Mouse (Mus musculus) frontal cortex, postnatal 14 days (tissue): ENCODE measurements around the gene Dolk.
A peak's percentile ranks its signal among the peaks of the same experiment; 100 is the strongest.

Source experiments
- DNase-seq, 2 experiments: peaks; one replicate each; pipeline ENCODE4 v3.0.0; 2022; ENCODE audit warnings: low spot score in 2 of 2

The Dolk gene

DNA sequence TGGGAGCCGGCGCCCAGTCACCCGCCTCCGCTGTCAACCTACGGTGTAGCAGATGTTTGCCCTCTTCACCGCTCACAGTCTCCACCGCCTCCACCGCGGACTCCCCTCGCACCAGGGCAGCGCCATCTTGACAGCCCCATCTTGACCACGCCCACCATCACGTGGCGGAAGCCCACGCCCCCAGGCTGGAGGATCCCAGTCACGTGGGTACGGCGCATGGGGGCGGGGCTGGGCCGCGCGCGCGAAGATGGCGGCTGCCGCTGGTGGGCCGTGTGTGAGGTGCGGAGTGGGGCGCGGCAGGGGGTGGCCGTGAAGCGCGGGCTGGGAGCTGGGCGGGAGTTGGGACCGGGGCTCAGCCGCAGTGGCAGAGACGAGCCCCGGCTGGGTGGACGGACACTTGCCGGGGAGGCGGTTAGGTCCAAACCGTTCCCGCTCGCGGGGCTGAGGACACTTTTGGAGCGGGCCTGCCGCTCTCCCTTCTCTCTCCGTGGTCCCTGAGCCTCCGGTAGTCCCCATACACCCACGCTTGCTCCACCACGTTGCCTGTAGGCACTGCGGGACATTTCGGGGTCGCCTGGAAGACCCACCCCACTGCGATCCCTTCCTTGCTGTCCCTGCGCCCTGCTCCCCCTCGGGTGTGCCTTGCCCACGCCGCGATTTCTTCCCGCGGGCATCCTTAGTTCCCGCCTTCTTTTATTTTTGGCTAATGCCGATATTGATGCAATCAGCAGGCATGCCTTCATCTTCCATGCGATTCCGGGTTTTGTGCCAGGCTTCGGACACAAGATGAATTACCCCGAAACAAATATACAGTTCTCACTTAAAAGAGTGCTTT, at the start of gene Dolk, which contains the start of gene Nup188:
Gene Dolk, minus strand, starts transcription at position 143 of the 835 bp plus-strand sequence.
Gene Nup188, plus strand, starts transcription at position 206 of the 835 bp plus-strand sequence.
- DNase-seq = peak; percentile 89 to 97

DNA sequence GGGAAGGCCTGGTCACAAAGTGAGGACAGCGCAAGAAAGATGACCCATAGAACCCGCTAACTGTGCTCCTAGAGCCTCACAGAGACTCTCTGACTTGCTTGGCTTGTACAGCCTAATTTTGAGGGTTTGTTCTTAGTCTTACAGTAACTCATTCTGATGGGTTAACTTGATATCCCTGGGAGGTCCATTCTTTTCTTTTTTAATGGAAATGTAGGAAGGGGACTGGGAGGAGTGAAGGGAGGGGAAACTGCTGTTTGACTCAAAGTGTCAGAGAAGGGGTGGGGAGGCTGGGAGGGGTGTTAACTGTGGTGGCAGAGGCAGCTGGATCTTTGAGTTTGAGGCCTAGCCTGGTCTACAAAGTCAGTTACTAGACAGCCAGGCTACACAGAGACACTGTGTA, 49.2 kb upstream of the Dolk start:
- no peak for DNase-seq

DNA sequence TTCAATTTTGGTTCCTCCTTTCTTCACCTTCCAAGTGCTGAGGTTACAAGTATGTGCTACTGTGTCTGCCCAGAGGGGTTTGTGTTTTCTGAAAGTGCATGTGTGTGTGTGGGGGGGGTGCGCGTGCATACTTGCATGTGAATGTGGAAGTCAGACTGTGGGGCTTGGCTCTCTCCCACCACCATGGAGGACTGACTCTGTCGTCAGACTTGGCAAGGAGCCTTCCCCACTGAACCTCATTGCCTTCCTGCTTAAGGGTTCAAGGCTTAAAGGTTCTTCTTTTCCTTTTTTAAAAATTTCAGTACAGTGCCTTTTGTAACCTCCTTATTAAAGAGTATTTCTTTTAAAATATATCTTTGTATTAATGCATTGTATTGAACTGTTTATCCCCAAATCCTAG, 42.7 kb upstream of the Dolk start:
- DNase-seq = no peak

DNA sequence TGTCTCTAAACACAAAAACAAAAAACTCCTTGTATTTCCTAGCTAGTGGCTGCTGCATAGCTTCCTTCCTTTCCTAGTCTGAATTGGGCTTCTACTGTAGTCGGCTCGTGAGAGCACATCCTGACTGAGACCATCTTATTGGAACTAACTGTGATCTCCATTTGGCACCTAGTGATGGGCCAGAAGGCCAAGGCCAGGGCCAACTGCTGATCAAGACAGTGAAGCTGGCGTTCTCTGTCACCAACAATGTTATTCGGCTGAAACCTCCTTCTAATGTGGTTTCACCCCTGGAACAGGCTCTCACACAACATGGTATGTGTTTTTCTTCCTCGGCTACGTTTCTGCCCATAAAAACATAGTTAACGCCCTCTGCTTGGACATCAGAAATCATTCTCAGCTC, 41.1 kb upstream of the Dolk start:
- DNase-seq = no peak

DNA sequence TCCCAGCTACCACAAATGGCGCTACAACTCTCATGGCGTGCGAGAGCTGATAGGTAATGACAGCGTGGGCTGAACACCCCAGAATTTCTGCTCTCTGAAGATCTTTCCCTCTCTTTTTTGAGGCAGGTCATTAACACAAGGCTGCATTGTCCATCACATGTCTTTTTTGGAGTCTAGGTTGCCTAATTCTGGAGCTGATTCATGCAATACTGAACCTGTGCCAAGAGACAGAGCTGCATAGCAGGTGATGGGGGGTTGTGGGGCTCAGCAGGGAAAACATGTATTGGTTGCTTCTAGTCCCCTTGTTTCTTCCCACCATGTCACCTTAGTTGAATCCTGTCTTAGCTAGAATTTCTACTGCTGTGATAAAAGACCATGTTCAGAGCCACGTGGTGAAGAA, 39.2 kb upstream of the Dolk start:
- no peak for DNase-seq

DNA sequence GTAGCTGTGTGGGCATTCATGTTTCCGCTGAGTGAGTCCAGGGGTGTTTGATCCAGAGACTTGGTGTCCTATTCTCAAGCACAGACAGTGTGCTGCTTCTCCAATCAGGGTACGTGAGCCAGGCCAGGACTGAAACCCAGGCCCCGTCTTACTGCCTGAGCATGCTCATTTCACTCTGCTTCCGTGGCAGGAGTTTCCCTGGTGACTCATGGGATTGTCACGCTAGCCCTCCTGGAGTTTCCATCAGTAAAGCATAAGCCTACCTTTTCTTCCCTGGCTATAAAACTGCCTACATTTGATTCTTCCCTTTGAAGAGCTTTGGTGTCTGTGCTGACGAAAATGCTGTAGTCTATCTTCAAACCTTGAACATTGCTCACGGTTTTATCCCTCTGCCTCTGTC, 37.0 kb upstream of the Dolk start:
- no peak for DNase-seq

DNA sequence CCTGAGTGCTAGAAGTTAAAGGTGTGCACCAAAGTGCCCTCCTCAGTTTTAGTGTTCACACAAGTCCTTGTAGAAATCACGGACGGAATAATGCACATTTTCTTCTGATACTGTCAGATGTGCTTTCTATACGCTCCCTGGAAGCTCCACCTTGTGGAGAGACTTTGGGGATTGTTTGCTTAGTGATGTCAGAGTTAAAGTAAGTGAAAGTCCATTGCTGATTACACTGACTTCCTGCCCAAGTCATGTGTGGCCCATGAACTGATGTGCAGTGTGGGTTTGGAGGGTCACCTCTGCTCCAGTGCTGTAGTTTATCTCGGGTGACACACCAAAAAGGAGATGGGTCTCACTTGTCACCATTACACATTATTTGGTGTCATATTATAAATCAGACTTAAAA, 33.1 kb upstream of the Dolk start:
- DNase-seq = no peak

DNA sequence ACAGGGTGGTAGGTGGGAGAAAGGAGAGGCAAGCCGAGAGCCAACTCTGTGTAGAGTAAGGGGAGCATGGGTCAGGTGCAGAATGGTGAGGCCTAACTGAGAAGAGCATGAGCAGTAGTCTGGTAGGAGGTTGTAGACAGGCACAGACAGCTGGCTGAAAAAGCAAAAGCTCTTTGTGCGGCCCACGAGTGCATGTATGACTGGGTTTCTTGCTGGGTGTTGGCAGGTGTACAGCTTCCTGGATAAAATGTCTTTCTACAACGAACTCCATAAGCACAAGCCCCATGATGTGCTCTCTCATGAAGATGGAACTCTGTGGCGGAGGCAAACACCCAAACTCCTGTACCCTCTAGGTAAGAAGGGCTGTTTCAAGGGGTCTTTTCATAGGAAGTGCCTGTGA, 30.8 kb upstream of the Dolk start:
- no peak for DNase-seq

DNA sequence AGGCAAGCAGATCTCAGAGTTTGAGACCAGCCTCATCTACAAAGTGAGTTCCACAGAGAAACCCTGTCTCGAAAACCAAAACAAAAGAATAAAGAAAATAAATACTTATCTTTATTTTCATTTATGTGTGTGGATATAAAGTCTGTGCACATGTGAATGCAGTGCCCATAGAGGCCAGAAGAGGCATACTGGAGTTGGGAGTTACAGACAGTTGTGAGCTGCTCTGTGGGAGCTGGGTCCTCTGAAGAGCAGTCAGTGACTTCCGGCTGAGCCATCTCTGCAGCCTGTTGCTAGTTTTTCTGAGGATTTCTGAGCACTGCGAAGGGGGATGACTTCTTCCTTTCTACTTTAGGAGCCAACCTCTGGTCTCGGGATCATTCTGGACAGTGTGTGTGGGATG, 30.0 kb upstream of the Dolk start:
- no peak for DNase-seq

DNA sequence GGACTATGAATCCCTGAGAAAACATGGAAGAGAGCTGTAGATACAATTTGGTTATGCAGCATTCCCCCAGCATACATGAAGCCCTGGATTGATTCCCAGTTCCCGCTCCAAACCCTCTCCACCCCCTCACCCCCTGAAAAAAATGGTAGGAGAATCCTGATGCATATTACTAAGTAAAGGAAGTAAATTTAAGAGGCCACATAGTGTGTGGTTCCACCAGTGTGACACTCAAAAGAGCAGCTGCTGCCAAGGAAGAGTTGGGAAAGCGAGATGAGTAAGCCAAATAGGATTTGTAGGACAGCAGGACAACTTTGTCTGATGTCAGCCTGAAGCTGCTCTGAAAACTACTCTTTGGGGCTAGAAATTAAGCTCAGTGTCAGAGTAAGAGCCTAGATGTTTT, 25.3 kb upstream of the Dolk start:
- no peak for DNase-seq

DNA sequence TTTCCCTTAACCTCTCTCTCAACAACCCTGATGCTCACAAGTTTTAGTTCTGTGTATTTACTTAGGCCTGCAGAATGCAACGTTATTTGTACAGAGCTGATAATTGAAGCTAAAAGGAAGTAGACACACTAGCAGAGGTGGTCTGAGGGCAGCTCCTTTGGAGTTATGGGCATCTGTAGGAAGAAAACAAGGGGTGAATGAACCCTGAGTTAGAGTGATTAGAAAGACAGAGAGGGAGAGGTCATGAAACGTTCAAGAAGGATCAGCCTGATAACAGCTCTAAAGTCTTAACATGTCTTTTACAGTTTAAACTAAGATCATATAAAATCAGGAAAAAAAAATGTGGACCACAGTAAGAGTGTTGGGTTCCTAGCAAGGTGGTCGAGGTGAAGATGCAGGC, 23.2 kb upstream of the Dolk start:
- no peak for DNase-seq

DNA sequence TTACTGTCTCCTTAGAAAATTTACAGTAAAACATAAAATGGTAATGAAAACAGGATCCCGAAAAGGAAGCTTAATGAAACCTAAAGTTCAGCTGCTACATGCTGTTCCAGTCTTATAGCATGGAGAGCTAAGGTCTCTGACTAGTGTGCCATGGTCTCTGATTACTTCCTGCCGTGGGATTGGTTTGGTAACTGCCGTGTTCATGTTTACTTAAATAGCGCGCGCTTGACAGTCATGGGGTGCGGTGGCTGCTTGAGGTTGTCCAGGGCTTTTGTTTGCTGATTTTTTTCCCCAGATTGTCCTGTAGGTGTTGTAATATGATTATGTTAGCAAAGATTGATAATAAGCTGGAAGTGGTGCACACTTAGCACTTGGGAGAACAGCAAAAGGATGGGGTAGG, 20.0 kb upstream of the Dolk start:
- DNase-seq = no peak

DNA sequence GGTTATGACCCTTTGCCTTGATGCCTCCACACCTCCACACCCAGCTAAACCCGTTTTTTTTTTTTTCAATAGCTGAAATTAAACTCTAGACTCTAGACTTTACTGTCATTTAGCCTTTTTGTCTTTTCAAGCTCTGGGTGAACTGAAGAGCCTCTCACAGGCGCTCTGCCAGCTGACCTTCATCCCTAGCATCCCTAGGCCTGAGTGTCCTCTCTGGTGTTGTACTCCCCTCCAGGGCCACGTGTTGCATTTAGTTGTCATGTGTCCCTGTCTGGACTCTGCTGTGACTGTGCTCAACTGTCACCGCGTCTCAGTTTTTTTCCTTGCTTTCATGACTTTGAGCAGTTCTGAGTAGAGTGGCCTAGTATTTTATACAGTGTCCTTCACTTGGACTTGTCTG, 13.8 kb upstream of the Dolk start:
- no peak for DNase-seq

DNA sequence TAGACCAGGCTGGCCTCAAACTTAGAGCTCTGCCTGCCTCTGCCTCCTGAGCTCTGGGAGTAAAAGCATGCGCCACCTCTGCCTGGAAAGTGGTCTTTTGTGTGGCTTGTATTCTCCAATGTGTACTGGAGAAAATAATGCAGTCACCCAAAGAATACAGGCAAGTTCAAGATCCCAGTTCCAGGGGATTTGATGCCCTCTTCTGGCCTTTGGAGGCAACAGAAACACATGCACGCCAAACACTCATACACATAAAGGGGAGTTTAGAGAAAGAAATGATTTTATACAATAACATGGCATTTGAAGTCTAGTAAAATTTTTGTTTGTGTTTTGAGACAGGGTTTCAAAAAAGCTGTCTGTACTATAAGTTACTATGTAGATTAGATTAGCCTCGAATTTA, 13.4 kb upstream of the Dolk start:
- no peak for DNase-seq

DNA sequence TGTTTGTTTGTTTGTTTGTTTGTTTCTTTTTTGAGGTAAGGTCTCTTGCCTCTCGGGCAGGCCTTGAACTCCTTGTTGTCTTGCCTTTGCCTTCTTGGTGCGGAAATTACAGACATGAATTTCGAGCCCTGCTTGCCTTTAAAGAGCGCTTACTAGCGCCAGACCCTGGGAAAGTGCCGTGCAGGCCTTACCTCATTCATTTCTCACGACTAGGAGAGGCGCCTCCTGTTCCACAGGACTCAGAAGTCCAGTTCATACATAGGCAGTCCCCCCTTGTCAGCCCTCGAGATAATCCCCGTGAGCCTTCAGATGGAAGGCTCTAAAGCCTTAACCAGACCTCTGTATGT, 866 bp upstream of the Dolk start:
- DNase-seq = no peak

DNA sequence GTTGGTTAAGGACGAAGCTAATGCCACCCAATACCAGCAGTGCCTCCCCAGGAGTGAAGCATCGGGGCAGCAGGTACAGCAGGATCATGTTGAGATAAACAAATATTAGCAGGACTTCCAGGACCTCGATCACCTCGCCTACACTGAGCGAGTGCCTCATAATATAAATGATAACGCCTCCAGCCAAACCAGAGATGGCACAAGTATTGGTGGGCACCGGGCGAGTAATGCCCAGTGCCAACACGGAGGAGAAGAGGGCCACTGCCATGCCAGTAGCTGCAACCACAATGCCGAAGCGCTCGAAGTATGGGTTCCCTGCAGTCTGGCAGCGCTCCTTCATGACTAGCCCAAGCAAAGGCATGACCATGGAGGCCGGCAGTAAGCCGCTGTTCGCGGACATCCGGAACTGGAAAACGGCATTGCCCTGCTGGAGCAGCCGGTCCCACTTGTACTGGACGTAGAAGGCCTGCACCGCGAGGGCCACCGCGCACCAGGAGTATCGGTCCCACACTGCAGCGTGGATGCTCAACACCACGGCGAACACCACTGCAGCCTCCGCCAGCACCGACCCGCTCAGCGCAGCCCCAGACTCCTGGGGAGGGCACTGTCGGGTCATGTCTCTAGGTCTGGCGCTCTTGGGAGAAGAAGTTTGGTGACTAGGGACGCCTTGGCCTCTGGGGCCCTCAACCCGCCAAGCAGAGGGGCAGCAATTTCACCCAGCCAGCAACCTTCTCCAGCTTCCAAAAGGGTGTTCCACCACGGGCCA, 535 bp downstream of the Dolk start:
- no peak for DNase-seq

DNA sequence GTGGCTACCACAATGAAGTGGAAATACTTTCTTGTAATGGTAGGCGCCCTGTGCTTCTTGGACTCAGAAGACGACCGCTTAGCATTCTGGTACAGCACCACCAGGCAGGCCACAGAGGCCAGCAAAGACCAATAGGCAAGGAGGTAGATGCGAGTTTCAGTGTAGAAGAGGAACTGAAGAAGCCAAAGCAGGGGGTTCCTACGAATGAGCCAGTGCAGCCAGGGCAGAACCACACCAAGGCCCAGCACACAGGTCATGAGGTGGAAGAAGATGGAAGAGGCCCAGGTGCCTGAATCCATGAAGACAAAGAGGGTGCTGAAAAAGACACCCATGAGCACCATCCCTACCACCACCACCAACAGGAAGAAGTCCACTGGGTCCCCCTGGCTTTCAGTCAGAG, 1.1 kb downstream of the Dolk start:
- no peak for DNase-seq

DNA sequence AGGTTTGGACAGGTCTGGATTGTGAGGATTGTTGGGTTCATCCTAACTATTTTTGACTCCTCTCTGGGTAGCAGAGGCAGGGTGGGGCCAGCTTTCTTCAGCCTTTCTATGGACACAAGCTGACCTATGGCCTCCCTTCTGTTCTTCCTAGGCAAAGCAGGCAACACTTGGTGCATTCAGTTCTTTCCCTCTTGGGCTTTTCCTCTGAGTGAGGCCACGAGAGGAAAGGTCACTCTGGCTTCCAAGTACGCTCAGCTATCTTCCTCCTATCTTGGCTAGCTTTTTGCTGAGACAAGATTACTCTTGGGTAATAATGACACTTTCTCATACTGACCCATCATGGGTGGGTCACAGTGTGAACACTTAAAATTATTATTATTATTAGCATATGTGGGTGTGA, 2.9 kb downstream of the Dolk start:
- no peak for DNase-seq

DNA sequence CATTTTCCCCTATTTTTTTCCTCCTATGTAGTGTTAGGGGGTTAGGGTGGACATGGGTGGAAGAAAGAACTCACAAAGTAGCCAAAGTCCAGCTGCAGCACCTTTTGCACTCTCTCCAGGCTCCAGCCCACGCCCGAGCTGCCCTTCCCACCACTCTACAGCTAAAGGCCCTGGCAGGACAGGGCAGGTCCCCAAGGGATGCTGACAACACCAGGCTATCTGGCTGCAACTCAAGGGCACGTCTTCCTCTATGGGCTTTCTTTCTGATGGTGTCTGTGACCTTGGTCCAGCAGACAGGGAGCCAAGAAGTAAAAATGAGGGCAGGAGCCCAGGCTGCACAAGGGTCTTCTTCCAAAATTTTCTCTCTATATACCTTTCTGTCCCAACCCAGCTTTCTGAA, 4.5 kb downstream of the Dolk start:
- no peak for DNase-seq

DNA sequence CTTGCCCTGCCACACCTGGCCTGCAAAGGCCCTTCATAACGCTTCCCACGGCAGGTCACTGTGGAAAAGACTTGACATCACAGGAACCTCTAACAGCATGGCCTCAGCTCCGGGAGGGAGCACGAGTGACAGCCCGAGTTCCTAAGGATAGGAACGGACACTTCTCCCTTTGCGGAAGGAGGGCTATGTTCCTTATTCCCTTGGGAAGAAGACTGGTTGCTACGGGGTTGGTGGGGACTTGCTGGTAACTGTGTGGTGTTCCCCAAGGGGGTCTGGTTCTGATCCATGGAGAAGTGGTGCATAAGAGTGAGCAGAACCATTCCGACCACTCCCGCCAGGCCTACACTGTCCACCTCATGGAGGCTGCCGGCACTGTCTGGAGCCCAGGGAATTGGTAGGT, 5.4 kb downstream of the Dolk start, which contains the start of gene Gm28038:
Gene Gm28038, plus strand, starts transcription at position 301 of the 400 bp plus-strand sequence.
- DNase-seq = no peak

DNA sequence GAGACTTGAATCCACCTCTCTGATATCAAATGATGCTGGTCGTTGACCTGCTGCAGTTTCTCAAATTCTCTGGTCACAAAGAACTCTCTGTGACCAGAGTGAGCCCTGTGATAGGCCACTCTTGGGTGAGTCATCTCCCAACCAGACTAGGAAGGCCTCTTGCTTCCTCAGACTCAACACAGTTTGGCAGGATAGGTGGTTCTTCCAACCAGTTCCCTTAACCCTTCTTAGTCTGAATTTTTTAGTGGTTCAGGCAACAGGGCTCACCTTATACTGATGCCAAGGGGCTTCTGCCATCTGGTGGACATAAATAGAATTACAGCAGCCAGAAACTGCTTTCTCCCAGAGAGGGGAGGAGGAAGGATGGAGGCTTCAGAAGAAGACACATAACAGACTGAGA, 16.0 kb downstream of the Dolk start:
- DNase-seq = peak; percentile 50 to 60

DNA sequence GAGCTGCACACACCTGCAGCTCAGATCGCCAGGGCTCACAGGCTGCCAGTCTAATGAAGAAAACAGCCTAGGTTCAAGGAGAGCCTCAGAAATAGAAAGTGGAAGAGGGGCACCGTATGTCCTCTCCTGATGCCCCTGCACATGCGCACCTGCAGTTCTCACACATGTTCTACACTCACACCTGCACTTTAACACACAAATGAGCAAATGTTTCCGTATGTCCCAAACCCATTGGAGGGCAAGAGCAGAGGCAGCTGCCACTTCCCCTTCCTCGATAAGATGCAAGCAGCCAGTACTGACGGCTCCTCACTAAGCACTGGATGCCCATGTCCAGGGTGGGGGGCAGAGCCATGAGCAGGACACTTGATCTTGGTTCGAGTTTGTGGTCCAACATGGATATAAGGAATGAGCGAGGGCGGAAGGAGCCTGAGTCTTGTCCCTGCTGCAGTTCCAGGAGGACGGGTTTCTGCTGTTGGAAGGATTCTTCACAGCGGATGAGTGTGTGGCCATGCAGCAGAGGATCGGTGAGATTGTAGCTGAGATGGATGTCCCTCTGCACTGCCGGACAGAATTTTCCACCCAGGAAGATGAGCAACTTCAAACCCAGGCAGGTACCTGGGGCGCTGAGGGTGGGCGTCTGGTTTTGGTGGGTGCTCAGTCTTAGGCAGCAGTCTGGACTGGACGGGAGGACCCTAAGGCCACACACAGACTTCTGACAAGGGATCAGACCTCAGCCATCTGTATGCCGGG, 16.7 kb downstream of the Dolk start:
- DNase-seq = no peak

DNA sequence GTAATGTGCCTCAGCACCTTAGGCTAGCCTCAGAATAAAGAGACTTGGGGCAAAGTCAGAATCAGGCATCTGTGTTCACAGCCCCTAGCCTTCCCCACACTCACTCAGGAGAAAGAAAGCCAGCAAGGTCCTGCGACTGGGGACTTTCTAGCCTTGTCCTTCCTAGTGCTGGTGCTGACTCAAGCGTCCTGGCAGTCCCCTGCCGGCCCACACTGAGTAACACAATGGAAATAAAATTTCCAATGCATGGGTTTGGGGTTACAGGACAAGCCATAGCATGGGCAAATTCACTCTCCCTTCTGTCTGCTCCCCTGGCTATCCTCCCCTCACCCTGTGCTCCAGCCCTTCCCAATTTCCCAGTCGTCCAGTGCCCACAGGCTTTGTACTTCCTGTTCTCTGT, 17.8 kb downstream of the Dolk start:
- no peak for DNase-seq
